Comparison of ENCODE assay signal across 8 mouse cellular contexts in the genomic region with DNA sequence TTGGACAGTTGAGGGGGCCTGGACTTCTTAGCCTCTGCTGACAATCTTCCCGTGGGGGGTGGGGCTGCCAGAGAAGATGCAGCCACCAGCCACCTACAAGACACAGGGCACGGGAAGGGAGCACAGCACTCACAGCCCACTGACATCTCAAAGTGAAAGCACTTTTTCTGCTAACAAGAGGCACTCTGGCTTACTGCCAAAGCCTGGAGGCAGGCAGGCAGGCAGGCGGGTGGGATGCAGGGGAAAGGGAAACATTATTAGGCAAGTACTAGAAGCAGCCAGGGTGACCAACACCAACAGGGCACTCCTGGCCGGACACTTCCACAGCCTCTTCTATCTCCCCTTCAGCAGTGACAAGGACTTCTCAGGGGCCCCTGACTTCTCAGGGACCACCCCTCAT. TPM values are rescaled to one million over a fixed set of nuclear protein-coding genes. Genes with fewer than 3 reads are reported as not detected.
DNase-seq lines count a peak whose midpoint lies in the region; ATAC-seq and TF ChIP-seq lines count a peak whose summit lies in the region.

No protein-coding gene starts in this region.

- H3K27ac ChIP-seq in midbrain, embryonic 13.5 days, result peak overlapping the region; percentile 68; the same call in 1 of the 2 replicates
- no peak overlapping the region for H3K27ac ChIP-seq in midbrain, embryonic 10.5 days (replicated peaks)
- H3K27ac ChIP-seq in heart, embryonic 12.5 days (ENCODE audit: poor library complexity, severe bottlenecking), result no peak overlapping the region
- no peak overlapping the region for H3K27ac ChIP-seq in kidney, postnatal 0 days
- H3K27ac ChIP-seq in liver, postnatal 0 days (ENCODE audit: low read depth), result no peak overlapping the region

- H3K4me2 ChIP-seq in midbrain, embryonic 13.5 days (replicated peaks), result peak overlapping the region; percentile 37
- peak overlapping the region; percentile 55 for H3K4me2 ChIP-seq in heart, embryonic 12.5 days
- H3K4me2 ChIP-seq in kidney, postnatal 0 days (ENCODE audit: low read length), result peak overlapping the region; percentile 23; the same call in 1 of the 2 replicates
- peak overlapping the region; percentile 32 for H3K4me2 ChIP-seq in liver, postnatal 0 days (ENCODE audit: low read depth, low read length)

- peaks cover 24% of the 10 kb centered on the region for H3K4me1 ChIP-seq in midbrain, embryonic 13.5 days (replicated peaks)
- peaks cover 11% of the 10 kb centered on the region for H3K4me1 ChIP-seq in midbrain, embryonic 10.5 days
- peaks cover 11% of the 10 kb centered on the region for H3K4me1 ChIP-seq in heart, embryonic 12.5 days (replicated peaks)
- H3K4me1 ChIP-seq in kidney, postnatal 0 days (replicated peaks; ENCODE audit: insufficient read depth, low read length), result 0 out of 2 replicates have a peak, but pooled peaks cover 3% of the 10 kb centered on the region
- peaks cover 6% of the 10 kb centered on the region for H3K4me1 ChIP-seq in liver, postnatal 0 days (ENCODE audit: insufficient read depth)

- no peak for TF ChIP-seq CTCF in kidney, postnatal 0 days (IDR thresholded peaks at IDR 0.05; ENCODE audit: low read depth)
- no peak for TF ChIP-seq CTCF in liver, postnatal 0 days (IDR thresholded peaks at IDR 0.05; ENCODE audit: low read depth)

- H3K9ac ChIP-seq in midbrain, embryonic 13.5 days (replicated peaks), result peak overlapping the region; percentile 39
- peak overlapping the region; percentile 3; the same call in 1 of the 2 replicates for H3K9ac ChIP-seq in heart, embryonic 12.5 days
- H3K9ac ChIP-seq in kidney, postnatal 0 days (ENCODE audit: low read depth, low read length), result no peak overlapping the region
- H3K9ac ChIP-seq in liver, postnatal 0 days (replicated peaks), result no peak overlapping the region

- peaks cover 10% of the 10 kb centered on the region; the same call in 1 of the 2 replicates for H3K36me3 ChIP-seq in midbrain, embryonic 13.5 days
- H3K36me3 ChIP-seq in midbrain, embryonic 10.5 days, result peaks cover 6% of the 10 kb centered on the region; the same call in 1 of the 2 replicates
- no peaks in the 10 kb centered on the region for H3K36me3 ChIP-seq in heart, embryonic 12.5 days
- no peaks in the 10 kb centered on the region for H3K36me3 ChIP-seq in kidney, postnatal 0 days (ENCODE audit: insufficient read depth, low read length)
- H3K36me3 ChIP-seq in liver, postnatal 0 days (replicated peaks; ENCODE audit: insufficient read depth, low read length), result no peaks in the 10 kb centered on the region

- ATAC-seq in midbrain, embryonic 13.5 days, result peak; percentile 38
- ATAC-seq in common myeloid progenitor, adult 5-6 weeks (replicated peaks; ENCODE audit: low read depth, poor library complexity, severe bottlenecking), result peak; percentile 64
- peak; percentile 58; the same call in 1 of the 2 replicates for ATAC-seq in heart, embryonic 12.5 days (ENCODE audit: insufficient number of reproducible peaks, low FRiP score)
- no peak for ATAC-seq in kidney, postnatal 0 days (replicated peaks; ENCODE audit: low FRiP score, low read depth)
- no peak for ATAC-seq in liver, postnatal 0 days
- ATAC-seq in erythroblast, adult 5-6 weeks (replicated peaks; ENCODE audit: low FRiP score, poor library complexity, severe bottlenecking), result no peak

- DNase-seq in midbrain, embryonic 10.5 days (ENCODE audit: low spot score), result no peak
- DNase-seq in kidney, postnatal 0 days (ENCODE audit: low spot score), result peak; percentile 46
- DNase-seq in liver, postnatal 0 days, result peak; percentile 24
- DNase-seq in ovary, postnatal 36 days (ENCODE audit: low spot score), result peak; percentile 57

- WGBS in midbrain, embryonic 13.5 days, result 29% methylated on average over 4 of the region's 4 CpGs
- 59% methylated on average over 4 of the region's 4 CpGs for WGBS in midbrain, embryonic 10.5 days
- 16% methylated on average over 4 of the region's 4 CpGs for WGBS in heart, embryonic 12.5 days
- 17% methylated on average over 4 of the region's 4 CpGs for WGBS in kidney, postnatal 0 days
- WGBS in liver, postnatal 0 days (ENCODE audit: insufficient replicate concordance), result 16% methylated on average over 4 of the region's 4 CpGs

- TF ChIP-seq EP300 in liver, postnatal 0 days (IDR thresholded peaks at IDR 0.05; ENCODE audit: low read depth), result no peak

- H3K27me3 ChIP-seq in midbrain, embryonic 13.5 days, result no peaks in the 10 kb centered on the region
- peaks cover 32% of the 10 kb centered on the region for H3K27me3 ChIP-seq in midbrain, embryonic 10.5 days (ENCODE audit: low read depth, poor library complexity, severe bottlenecking)
- H3K27me3 ChIP-seq in heart, embryonic 12.5 days (replicated peaks), result peaks cover 17% of the 10 kb centered on the region; the same call in 1 of the 2 replicates
- H3K27me3 ChIP-seq in kidney, postnatal 0 days (ENCODE audit: insufficient read depth, low read length), result no peaks in the 10 kb centered on the region
- H3K27me3 ChIP-seq in liver, postnatal 0 days (ENCODE audit: insufficient read depth, low read length), result peaks cover 4% of the 10 kb centered on the region; the same call in 1 of the 2 replicates

- no peak overlapping the region for H3K4me3 ChIP-seq in midbrain, embryonic 13.5 days (replicated peaks)
- H3K4me3 ChIP-seq in midbrain, embryonic 10.5 days, result no peak overlapping the region
- peak overlapping the region; percentile 7; the same call in 1 of the 2 replicates for H3K4me3 ChIP-seq in heart, embryonic 12.5 days
- no peak overlapping the region for H3K4me3 ChIP-seq in kidney, postnatal 0 days (replicated peaks; ENCODE audit: low read depth, low read length)
- no peak overlapping the region for H3K4me3 ChIP-seq in liver, postnatal 0 days (ENCODE audit: low read depth, low read length)

- H3K9me3 ChIP-seq in midbrain, embryonic 13.5 days, result no peaks in the 10 kb centered on the region
- no peaks in the 10 kb centered on the region for H3K9me3 ChIP-seq in midbrain, embryonic 10.5 days (replicated peaks)
- no peaks in the 10 kb centered on the region for H3K9me3 ChIP-seq in heart, embryonic 12.5 days (replicated peaks)
- H3K9me3 ChIP-seq in kidney, postnatal 0 days (replicated peaks; ENCODE audit: low read length), result no peaks in the 10 kb centered on the region
- H3K9me3 ChIP-seq in liver, postnatal 0 days (ENCODE audit: low read length), result no peaks in the 10 kb centered on the region

RNA-seq across cellular contexts. Expression of a gene that starts 2.8 kb away (rescaled TPM):
- 19.7 and 22.5 TPM in 2 replicates for polyA plus RNA-seq in midbrain, embryonic 13.5 days (2015; fragmentation: Nextera tagmentation; extraction: Ambion mirVana)
- polyA plus RNA-seq in midbrain, embryonic 10.5 days (2016; fragmentation: Nextera tagmentation; extraction: Ambion mirVana), result 4.8 and 8.0 TPM in 2 replicates
- 7.3 and 8.0 TPM in 2 replicates for total RNA-seq in common myeloid progenitor, adult 5-6 weeks (2017)
- polyA plus RNA-seq in heart, embryonic 12.5 days (2016; fragmentation: Nextera tagmentation; extraction: Ambion mirVana), result 2.4 and 3.2 TPM in 2 replicates
- polyA plus RNA-seq in kidney, postnatal 0 days (2015; fragmentation: Nextera tagmentation; extraction: Ambion mirVana), result 7.1 and 7.3 TPM in 2 replicates
- 1.0 and 1.1 TPM in 2 replicates for polyA plus RNA-seq in liver, postnatal 0 days (2015; fragmentation: Nextera tagmentation; extraction: Ambion mirVana)
- not detected in 2 replicates for total RNA-seq in erythroblast, adult 5-6 weeks (2015; ENCODE audit: low replicate concordance)
- 0.42 and 2.8 TPM in 2 replicates for total RNA-seq in erythroblast, adult 5-6 weeks (2017; ENCODE audit: low replicate concordance)

Comparison
In these comparisons a context has a peak if more than half of its experiments do, and no peak if none do; other contexts are left out.
1. ATAC-seq: peak in midbrain, embryonic 13.5 days (single experiment), common myeloid progenitor, adult 5-6 weeks (single experiment) and heart, embryonic 12.5 days (single experiment); none in kidney, postnatal 0 days (single experiment), liver, postnatal 0 days (single experiment) and erythroblast, adult 5-6 weeks (single experiment).
2. H3K9ac ChIP-seq: peak in midbrain, embryonic 13.5 days (single experiment) and heart, embryonic 12.5 days (single experiment); none in kidney, postnatal 0 days (single experiment) and liver, postnatal 0 days (single experiment).
3. Peak in every context shown above with its lines, with median percentiles within 50 percentile points of each other: H3K4me2 ChIP-seq.